Mouse (Mus musculus) heart, adult 2 months (tissue): ENCODE measurements at regions not wholly inside any gene's neighbourhood (a gene's known extent, or its start where the extent isn't known, plus 50 kb on each side); places are given as distances from the start of the nearest gene placed in this dataset.

Source experiments
- CTCF ChIP-seq: fragments of 200-600 bp; IDR thresholded peaks from 2 replicates; pipeline ENCODE4 v1.8.1; 2022; ENCODE audit warnings: antibody characterized with exemption, mild to moderate bottlenecking, moderate library complexity
- EP300 ChIP-seq: fragments of 200-500 bp; IDR thresholded peaks from 2 replicates; pipeline ENCODE4 v1.6.1; 2011; ENCODE audit warnings: low read depth, low read length, control low read depth; ENCODE audit not compliant: insufficient read depth
- POLR2A ChIP-seq: fragments of 200-500 bp; IDR thresholded peaks from 2 replicates; pipeline ENCODE4 v1.6.1; 2011; ENCODE audit warnings: mild to moderate bottlenecking, low read depth, low read length, control low read depth; ENCODE audit not compliant: insufficient read depth

- TF ChIP-seq CTCF (no peak), POLR2A (no peak), EP300 (no peak)
These were observed 106.1 kb upstream of the Selenok start for GRCm38 (mm10) chr14:29862032-29862431.
